Mouse (Mus musculus) myocyte (in vitro differentiated cells): Measurements from ENCODE around the gene Cfap69.

Source experiments
- MAX ChIP-seq: IDR thresholded peaks from one replicate; pipeline ENCODE4 v1.6.1; 2011; ENCODE audit warnings: low read depth, mild to moderate bottlenecking, control low read depth
- POLR2A ChIP-seq: IDR thresholded peaks from one replicate; pipeline ENCODE4 v1.6.1; 2011; ENCODE audit warnings: low read depth, mild to moderate bottlenecking, control low read depth, moderate library complexity; ENCODE audit not compliant: insufficient read length
- TCF3 ChIP-seq: IDR thresholded peaks from one replicate; pipeline ENCODE4 v1.6.1; 2011; ENCODE audit warnings: low read depth, control low read depth; ENCODE audit not compliant: insufficient read length

DNA sequence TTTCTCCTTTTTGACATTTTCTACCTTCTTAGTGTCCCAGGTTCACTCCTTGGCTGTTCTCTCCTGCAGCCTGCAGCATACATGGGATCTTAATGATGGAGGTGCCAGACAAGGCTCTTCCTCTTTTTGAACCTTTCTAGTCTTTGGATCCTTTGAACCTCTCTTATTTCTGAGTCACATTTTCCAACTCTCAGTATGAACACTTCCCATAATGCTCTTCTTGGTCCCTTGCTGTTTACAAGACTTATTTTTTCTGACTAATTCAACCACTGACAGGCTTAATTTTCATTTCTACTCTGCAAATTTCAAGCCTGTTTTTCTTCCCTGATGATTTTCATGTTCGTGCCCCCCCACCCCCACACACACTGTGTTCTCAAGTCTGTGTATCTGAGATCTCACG, 25.5 kb downstream of the Cfap69 start:
- TF ChIP-seq TCF3 (no peak), POLR2A (no peak), MAX (no peak)
